Mouse (Mus musculus) midbrain, embryonic 10.5 days (tissue): ENCODE measurements around the gene Vamp5. TPM values are rescaled to one million over a fixed set of nuclear protein-coding genes. Genes with fewer than 3 reads are reported as not detected.

Source experiments
- DNase-seq: peaks from one replicate; pipeline ENCODE4 v3.0.0-alpha.2; 2017; ENCODE audit warnings: low spot score
- H3K27ac ChIP-seq: fragments of 300-500 bp; sonication (generic); replicated peaks from 2 replicates; pipeline ENCODE4 v1.5.1; 2016; ENCODE audit warnings: mild to moderate bottlenecking
- H3K27me3 ChIP-seq: fragments of 300-500 bp; sonication (generic); 2 replicates; pipeline ENCODE4 v1.6.1; 2016; ENCODE audit warnings: low read depth, mild to moderate bottlenecking; ENCODE audit not compliant: poor library complexity, severe bottlenecking
- H3K36me3 ChIP-seq: fragments of 300-500 bp; sonication (generic); 2 replicates; pipeline ENCODE4 v1.6.1; 2016; ENCODE audit warnings: mild to moderate bottlenecking, moderate library complexity
- H3K4me1 ChIP-seq: fragments of 300-500 bp; sonication (generic); 2 replicates; pipeline ENCODE4 v1.6.1; 2016
- H3K4me3 ChIP-seq: fragments of 300-500 bp; sonication (generic); 2 replicates; pipeline ENCODE4 v1.5.1; 2016; ENCODE audit warnings: mild to moderate bottlenecking, moderate library complexity
- H3K9me3 ChIP-seq: fragments of 300-500 bp; sonication (generic); replicated peaks from 2 replicates; pipeline ENCODE4 v1.6.1; 2016; ENCODE audit warnings: mild to moderate bottlenecking
- WGBS: fragments of 180-500 bp; shearing (Covaris S2); methylation state at CpG from one replicate; pipeline ENCODE4 v1.1.7; 2016; 5-methylcytosine and 5-hydroxymethylcytosine counted together
- polyA plus RNA-seq: library from polyadenylated mRNA; unstranded; fragments of >200 nt; fragmentation: Nextera tagmentation; extraction: Ambion mirVana; gene quantifications from 2 replicates; pipeline ENCODE4 v1.2.1, GENCODE M21; 2016

Gene Vamp5
- polyA plus RNA-seq, 1 experiment from 2014 or later: 12.9 TPM

DNA sequence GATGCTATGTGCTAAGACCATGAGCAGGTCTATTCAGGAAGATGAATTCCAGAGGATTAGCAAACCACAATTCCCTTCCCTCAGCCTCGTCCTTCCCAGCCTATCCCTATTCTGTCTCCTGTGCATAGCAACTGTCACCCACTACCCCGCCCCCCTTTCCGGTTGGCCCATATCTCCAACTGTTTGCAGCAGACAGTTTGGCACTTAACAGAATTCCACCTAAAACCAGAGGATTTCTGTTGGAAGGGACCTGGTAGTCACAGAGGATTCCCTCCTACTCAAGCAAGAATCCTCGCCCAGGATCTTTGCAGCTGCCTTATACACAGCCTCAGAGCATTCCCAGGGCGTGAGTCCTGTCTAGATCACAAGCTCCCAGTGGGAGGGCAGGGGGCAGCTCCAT, 9.1 kb downstream of the Vamp5 start:
- 46% methylated on average over 5 of the region's 5 CpGs for WGBS
- H3K4me3 ChIP-seq: no peak overlapping the region
- H3K4me1 ChIP-seq: peaks cover 14% of the 10 kb centered on the region
- H3K27me3 ChIP-seq: no peaks in the 10 kb centered on the region
- H3K9me3 ChIP-seq: no peaks in the 10 kb centered on the region
- no peaks in the 10 kb centered on the region for H3K36me3 ChIP-seq
- H3K27ac ChIP-seq: no peak overlapping the region
- DNase-seq: no peak

DNA sequence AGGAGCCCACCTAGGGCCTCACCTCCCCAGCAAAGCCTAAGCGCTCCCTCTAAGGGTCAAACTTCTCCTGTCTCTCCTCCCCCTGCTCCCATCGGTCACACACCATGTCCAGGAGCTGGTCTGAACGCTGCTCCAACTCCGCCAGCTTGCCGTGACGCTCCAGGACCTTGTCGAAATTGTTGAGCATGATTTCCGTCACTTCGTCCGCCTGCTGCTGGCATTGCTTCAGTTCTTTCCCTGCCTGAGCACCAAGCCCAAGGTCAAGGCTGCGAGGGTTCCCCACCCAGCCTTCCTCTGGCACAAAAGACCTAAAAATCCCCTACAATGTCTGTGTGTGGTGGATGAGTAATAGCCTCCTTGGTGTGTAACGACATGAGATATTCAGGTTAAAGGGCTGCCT, 10.2 kb downstream of the Vamp5 start:
- DNase-seq: no peak
- Histone ChIP-seq H3K27me3 (no peaks in the 10 kb centered on the region), H3K4me3 (no peak overlapping the region), H3K9me3 (no peaks in the 10 kb centered on the region), H3K36me3 (no peaks in the 10 kb centered on the region), H3K4me1 (peaks cover 14% of the 10 kb centered on the region), H3K27ac (no peak overlapping the region)
- 84% methylated on average over 12 of the region's 12 CpGs for WGBS

DNA sequence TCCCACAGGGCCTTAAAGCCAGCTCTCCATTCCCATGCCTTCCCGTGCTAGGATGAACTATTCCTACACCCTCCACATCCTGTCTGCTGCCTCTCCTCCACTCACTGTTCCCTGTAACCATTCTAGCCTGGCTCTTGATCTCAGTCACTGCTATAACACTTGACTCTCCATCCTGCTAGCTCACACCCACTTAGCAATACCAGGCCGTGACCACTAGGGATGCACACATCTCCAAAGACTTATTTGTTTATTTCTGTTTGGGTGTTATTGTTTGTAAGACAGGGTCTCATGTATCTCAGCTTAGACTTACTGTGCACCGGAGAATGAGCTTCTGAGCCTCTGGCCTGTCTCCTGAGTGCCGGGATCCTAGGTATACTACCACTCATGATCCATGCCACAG, 10.7 kb downstream of the Vamp5 start:
- 84% methylated on average over 4 of the region's 4 CpGs for WGBS
- no peak for DNase-seq

DNA sequence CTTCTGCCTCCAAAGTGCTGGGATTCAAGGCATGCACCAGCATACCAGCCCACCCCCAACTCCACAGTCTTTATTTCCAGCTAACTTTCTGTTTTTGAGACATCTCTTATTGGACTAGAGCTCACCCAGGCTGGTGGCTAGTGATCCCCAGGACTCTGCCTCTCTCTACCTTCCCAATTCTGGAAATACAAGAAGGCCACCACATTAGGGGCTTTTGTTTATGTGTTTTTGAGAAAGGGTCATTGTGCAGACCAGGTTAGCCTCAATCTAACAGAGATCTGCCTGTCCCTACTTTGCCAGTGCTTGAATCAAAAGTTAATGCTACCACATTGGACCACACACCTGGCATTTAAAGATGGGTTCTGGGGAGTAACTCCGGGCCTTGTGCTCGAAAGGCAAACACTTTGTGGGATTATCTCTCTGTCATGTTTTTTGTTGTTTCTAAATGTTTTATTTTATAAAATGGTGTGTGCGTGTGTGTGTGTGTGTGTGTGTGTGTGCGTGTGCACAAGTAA, 12.8 kb downstream of the Vamp5 start:
- no peak overlapping the region for H3K27ac ChIP-seq
- H3K4me1 ChIP-seq: peaks cover 20% of the 10 kb centered on the region
- H3K36me3 ChIP-seq: no peaks in the 10 kb centered on the region
- no peaks in the 10 kb centered on the region for H3K27me3 ChIP-seq
- H3K9me3 ChIP-seq: no peaks in the 10 kb centered on the region
- 74% methylated on average over 4 of the region's 4 CpGs for WGBS
- DNase-seq: no peak
- H3K4me3 ChIP-seq: no peak overlapping the region

More for the DNA sequence above, 10.7 kb downstream of the Vamp5 start:
- peaks cover 14% of the 10 kb centered on the region for H3K4me1 ChIP-seq
- no peak overlapping the region for H3K27ac ChIP-seq
- no peaks in the 10 kb centered on the region for H3K9me3 ChIP-seq
- H3K27me3 ChIP-seq: no peaks in the 10 kb centered on the region
- no peaks in the 10 kb centered on the region for H3K36me3 ChIP-seq
- no peak overlapping the region for H3K4me3 ChIP-seq

DNA sequence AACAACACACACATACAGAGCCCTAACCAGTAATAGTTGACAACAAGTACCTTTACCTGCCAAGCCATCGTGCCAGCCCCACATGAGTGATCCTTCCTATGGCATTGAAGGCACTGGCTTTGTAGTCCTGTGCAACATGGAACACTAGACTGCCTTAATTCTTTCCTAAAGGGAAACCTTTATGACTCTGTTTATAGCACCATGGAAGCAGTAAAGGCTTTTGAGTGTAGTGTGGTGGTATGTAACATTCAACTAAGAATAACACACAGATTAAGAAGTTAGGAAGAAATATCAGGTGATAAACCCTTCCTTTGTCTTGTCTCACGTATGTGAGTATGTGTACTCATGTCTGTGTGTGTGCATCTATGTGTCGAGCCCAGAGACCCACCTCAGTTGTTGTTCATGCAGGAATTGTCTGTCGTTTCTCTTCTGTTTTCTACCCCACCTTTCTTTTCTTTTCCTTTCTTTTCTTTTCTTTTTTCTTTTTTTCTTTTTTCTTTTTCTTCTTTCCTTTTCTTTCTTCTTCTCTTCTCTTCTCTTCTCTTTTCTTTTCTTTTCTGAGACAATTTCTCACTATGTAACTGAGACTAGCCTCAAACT, 13.3 kb downstream of the Vamp5 start, which contains the start of gene Rnf181:
Gene Rnf181, minus strand, starts transcription at position 113 of the 600 bp plus-strand sequence.
- WGBS: 77% methylated on average over 4 of the region's 4 CpGs
- Histone ChIP-seq H3K4me3 (no peak within 1 kb of the TSS), H3K27ac (no peak within 1 kb of the TSS), H3K27me3 (no peaks in the 10 kb centered on the region), H3K36me3 (no peaks in the 10 kb centered on the region), H3K9me3 (no peaks in the 10 kb centered on the region), H3K4me1 (peaks cover 20% of the 10 kb centered on the region)
- no peak for DNase-seq

DNA sequence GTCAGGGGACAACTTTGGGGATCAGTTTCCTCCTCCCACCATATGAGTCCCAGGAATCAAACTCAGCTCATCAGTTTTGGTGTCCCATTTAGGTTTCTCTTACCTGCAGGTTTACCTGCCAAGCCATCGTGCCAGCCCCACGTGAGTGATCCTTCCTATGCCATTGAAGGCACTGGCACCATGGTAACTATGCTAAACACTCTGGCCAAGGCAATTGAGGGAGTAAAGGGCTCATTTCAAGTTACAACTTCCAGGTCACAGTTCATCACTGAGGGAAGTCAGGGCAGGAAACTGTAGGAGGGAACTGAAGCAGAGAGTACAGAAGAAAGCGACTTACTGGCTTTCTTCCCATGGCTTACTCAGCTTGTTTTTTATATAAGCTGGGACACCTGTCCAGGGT, 14.0 kb downstream of the Vamp5 start:
- H3K27ac ChIP-seq: no peak overlapping the region
- H3K4me3 ChIP-seq: no peak overlapping the region
- DNase-seq: no peak
- H3K27me3 ChIP-seq: no peaks in the 10 kb centered on the region
- H3K36me3 ChIP-seq: no peaks in the 10 kb centered on the region
- no peaks in the 10 kb centered on the region for H3K9me3 ChIP-seq
- peaks cover 22% of the 10 kb centered on the region for H3K4me1 ChIP-seq
- 64% methylated on average over 3 of the region's 3 CpGs for WGBS

DNA sequence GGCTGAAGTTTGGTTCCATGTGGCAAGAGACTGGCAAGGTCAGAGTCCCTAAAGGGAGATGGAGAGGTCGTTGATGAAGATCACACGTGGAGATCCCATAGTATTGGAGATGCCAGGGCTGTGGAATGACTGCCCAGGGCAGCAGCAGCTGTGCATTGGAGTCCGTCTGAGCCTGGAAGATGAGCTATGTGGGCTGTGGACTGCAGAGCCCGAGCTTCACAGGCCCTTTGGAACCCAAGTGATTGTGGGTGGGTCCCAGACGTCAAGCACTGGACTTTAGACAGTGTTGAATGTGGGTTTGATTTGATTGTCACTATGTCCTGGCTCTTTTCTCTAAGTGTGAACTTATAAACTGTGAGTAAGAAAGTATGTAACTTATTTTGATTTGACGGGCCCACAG, 15.3 kb downstream of the Vamp5 start:
- Histone ChIP-seq H3K4me3 (no peak overlapping the region), H3K4me1 (peaks cover 24% of the 10 kb centered on the region), H3K27ac (no peak overlapping the region), H3K9me3 (no peaks in the 10 kb centered on the region), H3K27me3 (no peaks in the 10 kb centered on the region), H3K36me3 (peaks cover 9% of the 10 kb centered on the region)
- no peak for DNase-seq
- 72% methylated on average over 6 of the region's 6 CpGs for WGBS

DNA sequence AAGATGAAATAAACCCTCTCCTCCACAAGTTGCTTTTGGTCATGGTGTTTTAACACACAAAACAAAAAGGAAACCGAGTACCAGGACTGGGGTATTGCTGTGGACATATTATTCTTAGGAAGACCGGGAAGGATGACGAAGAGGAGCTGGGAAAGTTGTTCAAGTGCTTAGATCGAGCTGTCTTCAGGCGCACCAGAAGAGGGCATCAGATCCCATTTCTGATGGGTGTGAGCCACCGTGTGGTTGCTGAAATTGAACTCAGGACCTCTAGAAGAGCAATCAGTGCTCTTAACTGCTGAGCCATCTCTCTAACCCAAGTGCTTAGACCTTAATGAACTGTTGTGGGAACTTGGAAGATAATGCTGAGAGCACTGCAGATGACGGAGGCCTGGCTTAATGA, 16.3 kb downstream of the Vamp5 start:
- 48% methylated on average over 7 of the region's 7 CpGs for WGBS
- H3K9me3 ChIP-seq: no peaks in the 10 kb centered on the region
- H3K27ac ChIP-seq: no peak overlapping the region
- peaks cover 24% of the 10 kb centered on the region for H3K4me1 ChIP-seq
- no peak overlapping the region for H3K4me3 ChIP-seq
- no peak for DNase-seq
- H3K27me3 ChIP-seq: no peaks in the 10 kb centered on the region
- peaks cover 19% of the 10 kb centered on the region for H3K36me3 ChIP-seq

DNA sequence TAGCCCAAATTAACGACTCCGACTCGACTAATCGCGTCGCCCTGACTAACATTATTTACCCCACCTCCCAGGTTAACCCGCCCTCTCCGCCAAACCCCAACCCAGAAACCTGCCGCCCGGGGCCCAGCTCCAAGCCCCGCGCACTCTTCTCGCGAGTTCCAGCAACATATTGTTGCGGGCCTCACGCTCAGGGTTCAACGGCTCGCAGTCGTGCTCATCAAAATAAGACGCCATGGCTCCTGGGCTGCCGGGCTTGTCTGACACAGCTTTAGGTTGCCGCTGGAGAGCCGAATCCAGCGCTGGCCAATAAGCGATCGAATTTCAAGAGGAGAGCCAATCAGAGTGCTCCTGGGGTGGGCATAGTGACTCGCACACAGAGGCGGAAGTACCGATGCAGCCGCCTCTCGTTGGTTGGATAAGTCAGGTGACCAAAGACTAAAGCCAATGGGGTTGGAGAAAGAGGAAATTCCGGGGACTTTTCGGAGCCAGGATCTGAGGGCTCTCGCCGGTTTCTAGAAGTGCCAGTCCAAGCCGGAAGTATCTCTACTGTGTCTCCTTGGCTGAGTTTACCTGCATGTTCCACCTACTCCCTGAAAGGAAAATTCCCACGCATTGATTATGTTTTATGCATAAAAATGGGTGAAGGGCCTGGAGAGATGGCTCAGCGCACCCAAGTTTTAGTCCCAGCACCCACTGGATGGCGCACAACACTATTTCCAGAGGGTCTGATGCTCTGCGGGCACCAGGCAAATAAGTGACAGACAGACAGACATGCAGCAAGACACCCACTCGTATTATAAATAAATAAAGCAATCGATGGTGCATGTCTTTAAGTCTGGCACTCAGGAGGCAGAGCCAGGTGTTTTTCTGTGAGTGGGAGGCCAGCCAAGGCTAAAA, 17.9 kb downstream of the Vamp5 start:
- peak; percentile 94 for DNase-seq
- Histone ChIP-seq H3K4me1 (peaks cover 28% of the 10 kb centered on the region), H3K4me3 (peak overlapping the region; percentile 79), H3K36me3 (peaks cover 35% of the 10 kb centered on the region), H3K9me3 (no peaks in the 10 kb centered on the region), H3K27me3 (no peaks in the 10 kb centered on the region), H3K27ac (peak overlapping the region; percentile 85)
- WGBS: under 1% methylated on average over 42 of the region's 42 CpGs

DNA sequence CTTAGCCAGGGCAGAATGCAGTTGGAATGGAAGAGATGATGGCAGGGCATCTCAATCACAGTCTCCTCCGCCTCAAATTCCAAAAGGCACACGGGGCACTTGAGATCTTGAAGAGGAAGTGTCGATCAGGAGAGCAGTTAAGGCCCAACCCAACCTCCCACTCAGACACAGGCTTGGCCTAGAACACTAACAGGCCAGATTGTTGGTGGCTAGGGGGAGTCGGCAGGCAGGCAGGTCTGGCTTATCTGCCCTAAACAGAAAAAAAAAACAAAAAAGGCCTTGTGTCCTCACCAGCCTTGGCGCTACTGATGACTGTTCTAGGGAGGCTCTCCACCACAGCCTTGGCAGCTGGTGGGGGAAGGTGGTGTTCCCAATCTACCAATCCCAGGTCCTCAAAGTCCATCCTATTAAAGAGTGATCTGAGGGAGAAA, 19.1 kb downstream of the Vamp5 start:
- H3K27ac ChIP-seq: no peak overlapping the region
- no peak for DNase-seq
- peaks cover 32% of the 10 kb centered on the region for H3K4me1 ChIP-seq
- no peaks in the 10 kb centered on the region for H3K9me3 ChIP-seq
- 81% methylated on average over 5 of the region's 5 CpGs for WGBS
- peaks cover 42% of the 10 kb centered on the region for H3K36me3 ChIP-seq
- peaks cover 5% of the 10 kb centered on the region for H3K27me3 ChIP-seq
- H3K4me3 ChIP-seq: peak overlapping the region; percentile 79

DNA sequence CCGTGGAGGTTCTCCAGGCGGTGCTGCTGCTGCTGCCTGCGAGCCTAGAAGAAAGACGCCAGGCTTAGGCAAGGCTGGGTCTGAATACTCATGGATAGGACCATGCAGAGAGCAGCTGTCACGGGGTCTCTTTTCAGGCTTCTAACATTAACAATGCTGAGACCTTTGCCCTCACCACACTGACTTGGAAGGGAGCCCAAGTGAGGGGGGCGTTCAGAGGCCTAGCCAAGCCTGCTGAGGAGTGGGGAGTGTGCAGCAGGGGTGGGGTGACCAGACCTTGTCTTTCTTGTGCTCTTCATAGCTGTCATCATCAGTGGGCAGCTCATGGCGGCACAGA, 19.7 kb downstream of the Vamp5 start:
- no peak overlapping the region for H3K27ac ChIP-seq
- H3K27me3 ChIP-seq: peaks cover 8% of the 10 kb centered on the region
- WGBS: 85% methylated on average over 7 of the region's 7 CpGs
- DNase-seq: no peak
- peaks cover 38% of the 10 kb centered on the region for H3K4me1 ChIP-seq
- no peaks in the 10 kb centered on the region for H3K9me3 ChIP-seq
- 0 out of 2 replicates have a peak overlapping the region, but pooled peaks have one; percentile 11 for H3K4me3 ChIP-seq
- peaks cover 42% of the 10 kb centered on the region for H3K36me3 ChIP-seq

DNA sequence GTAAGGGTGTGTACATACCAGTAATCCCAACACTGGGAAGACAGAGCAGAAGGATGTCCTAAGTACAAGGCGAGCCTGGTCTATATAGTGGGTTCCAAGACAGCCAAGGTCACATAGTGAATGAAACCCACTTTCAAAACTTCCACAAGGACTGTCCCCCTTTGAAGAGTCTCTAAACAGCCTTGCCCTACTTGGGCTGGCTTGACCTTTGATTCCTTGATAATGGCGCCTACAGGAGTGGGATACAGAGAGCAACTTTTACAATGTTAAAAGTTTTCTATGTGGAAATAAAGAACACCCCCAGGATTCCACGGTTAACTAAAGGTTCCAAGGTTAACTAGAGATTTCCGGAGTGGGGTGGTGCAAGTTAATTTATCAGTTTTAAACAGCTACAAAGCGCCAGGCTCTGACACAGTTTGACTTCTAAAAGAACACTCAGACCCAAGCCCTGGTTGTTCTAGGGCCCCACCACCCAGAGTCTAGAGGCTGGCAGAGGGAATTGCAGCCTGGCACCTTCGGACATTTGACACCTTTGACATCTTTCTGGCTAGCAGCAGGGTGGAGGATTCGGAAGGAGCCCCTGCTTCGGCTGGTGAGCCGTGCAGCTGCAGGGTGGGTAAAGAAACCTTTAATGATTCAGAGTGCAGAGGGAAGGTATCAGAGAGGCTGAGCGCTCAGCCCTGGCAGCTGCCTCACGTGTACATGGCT, 20.2 kb downstream of the Vamp5 start:
- peaks cover 8% of the 10 kb centered on the region for H3K27me3 ChIP-seq
- H3K4me3 ChIP-seq: 0 out of 2 replicates have a peak overlapping the region, but pooled peaks have one; percentile 11
- no peak for DNase-seq
- 87% methylated on average over 11 of the region's 11 CpGs for WGBS
- no peaks in the 10 kb centered on the region for H3K9me3 ChIP-seq
- peaks cover 42% of the 10 kb centered on the region for H3K36me3 ChIP-seq
- H3K27ac ChIP-seq: no peak overlapping the region
- H3K4me1 ChIP-seq: peaks cover 43% of the 10 kb centered on the region
